Mouse (Mus musculus): ENCODE measurements at regions not wholly inside any gene's neighbourhood (a gene's known extent, or its start where the extent isn't known, plus 50 kb on each side); places are given as distances from the start of the nearest gene placed in this dataset.

- no peak for TF ChIP-seq POLR2A (IDR thresholded peaks at IDR 0.05; ENCODE audit: insufficient read length, low read depth)
- no peak for TF ChIP-seq TCF12 (IDR thresholded peaks at IDR 0.05; ENCODE audit: insufficient read depth, poor library complexity, severe bottlenecking)
- TF ChIP-seq MYOD1 (IDR thresholded peaks at IDR 0.05; ENCODE audit: control insufficient read depth in 1 of 3, insufficient read length in 2 of 3, low read depth in 2 of 3), result no peak
- TF ChIP-seq POLR2AphosphoS2 (IDR thresholded peaks at IDR 0.05; ENCODE audit: insufficient read length, low read depth), result no peak
- TF ChIP-seq USF1 (IDR thresholded peaks at IDR 0.05; ENCODE audit: low read depth), result no peak
- no peak for TF ChIP-seq REST (IDR thresholded peaks at IDR 0.05; ENCODE audit: insufficient read depth, insufficient read length)
- TF ChIP-seq MYOG (IDR thresholded peaks at IDR 0.05; ENCODE audit: control insufficient read depth in 1 of 3, insufficient read depth in 1 of 3, insufficient read length in 2 of 3, low read depth in 2 of 3), result no peak
- no peak for TF ChIP-seq MAX (IDR thresholded peaks at IDR 0.05; ENCODE audit: low read depth)
- TF ChIP-seq CEBPB (IDR thresholded peaks at IDR 0.05; ENCODE audit: insufficient read depth, poor library complexity, severe bottlenecking), result no peak
- TF ChIP-seq E2F4 (IDR thresholded peaks at IDR 0.05; ENCODE audit: insufficient read depth), result no peak
- no peak for TF ChIP-seq TCF3 (IDR thresholded peaks at IDR 0.05; ENCODE audit: insufficient read length, low read depth)
Measured at GRCm38 (mm10) chr9:8228078-8228477, 94.0 kb upstream of the Cep126 start.
